Mouse (Mus musculus): Measurements from ENCODE around the gene Wnt2.

DNA sequence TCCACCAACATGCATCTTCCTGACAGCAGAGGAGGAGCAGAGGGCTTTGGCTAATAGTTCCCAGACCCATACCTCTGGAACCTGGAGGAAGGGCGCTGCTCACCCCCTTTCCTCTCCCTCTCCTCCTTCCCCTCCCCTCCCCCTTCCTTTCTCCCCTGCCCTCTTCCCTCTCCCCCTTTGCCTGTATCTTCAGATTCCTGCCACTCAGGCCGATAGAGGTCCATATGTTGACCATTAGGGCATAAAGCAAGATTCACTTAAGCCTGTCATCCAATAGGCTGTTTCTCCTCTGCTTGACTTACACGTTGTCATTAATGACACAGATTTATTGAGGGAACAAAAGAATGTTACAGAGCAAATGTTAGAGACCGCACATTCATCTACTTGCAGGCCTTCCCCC, 31.9 kb downstream of the Wnt2 start:
- no peak for TF ChIP-seq FLI1 (IDR thresholded peaks at IDR 0.05; ENCODE audit: low read length)
- no peak for TF ChIP-seq GATA1 (IDR thresholded peaks at IDR 0.05; ENCODE audit: borderline replicate concordance, low read length)

All from megakaryocyte, embryonic 14.5 days (primary cell).